Mouse (Mus musculus): ENCODE measurements at regions not wholly inside any gene's neighbourhood (a gene's known extent, or its start where the extent isn't known, plus 50 kb on each side); places are given as distances from the start of the nearest gene placed in this dataset.

DNA sequence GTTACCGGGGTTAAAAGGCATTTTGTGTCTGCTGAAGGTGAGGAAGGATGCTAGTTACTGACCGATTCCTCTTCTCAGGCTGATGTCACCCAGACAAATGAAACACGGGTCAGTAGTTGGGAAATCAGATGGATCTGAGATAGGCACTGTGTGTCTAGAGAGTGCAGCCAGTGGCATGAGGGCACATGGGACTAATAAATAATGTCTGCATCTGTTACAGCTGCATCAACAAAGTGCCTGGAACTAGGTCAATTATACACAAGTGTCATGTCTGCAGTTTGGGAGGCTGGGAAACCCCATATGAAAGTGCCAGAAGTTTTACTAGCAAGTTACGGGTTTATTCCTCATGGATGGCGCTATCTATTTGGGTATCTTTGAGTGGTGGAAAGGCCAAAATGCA is 68.8 kb downstream of the Cxcl12 start:
- no peak for DNase-seq (ENCODE audit: low read depth in 2 of 2, low spot score in 2 of 2)

DNA sequence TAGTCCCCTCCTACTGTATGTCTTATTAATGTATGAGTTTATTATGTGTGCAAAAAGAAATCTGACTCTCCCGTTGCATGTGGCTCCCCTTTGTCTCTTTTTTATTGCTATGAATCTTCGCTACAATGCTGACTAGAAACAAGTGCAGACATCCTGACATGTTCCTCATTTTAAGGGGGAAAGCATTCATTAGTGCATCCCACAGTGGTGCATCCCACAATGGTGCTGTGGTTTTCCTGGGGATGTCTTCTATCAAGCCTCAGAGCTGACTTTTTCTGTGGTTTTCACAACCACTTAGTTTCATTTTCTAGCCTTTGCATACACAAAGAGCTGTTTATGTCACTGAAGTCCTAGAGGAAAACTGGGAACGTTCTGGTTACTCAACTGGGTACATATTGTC is 72.9 kb downstream of the Cxcl12 start:
- DNase-seq (ENCODE audit: low read depth in 2 of 2, low spot score in 2 of 2): no peak

DNA sequence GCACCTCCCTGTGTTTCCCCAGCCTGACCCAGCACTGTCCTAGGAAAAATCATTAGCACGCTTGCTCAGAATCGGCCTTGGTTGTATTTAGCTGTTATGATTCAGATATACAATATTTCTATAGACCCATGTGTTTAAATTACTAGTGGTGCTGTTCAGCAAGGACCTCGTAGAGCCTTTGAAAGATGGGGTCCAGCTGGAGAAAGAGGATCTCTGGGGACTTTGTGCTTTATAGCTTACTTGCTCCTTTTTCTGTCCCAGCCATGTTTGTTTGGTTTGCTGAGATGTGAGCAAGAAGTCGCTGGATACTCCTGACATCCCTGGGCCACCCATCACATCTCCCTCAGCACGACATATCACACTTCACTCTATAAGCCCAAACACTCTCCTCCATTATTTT is 77.1 kb downstream of the Cxcl12 start:
- DNase-seq (ENCODE audit: low read depth in 2 of 2, low spot score in 2 of 2): no peak

DNA sequence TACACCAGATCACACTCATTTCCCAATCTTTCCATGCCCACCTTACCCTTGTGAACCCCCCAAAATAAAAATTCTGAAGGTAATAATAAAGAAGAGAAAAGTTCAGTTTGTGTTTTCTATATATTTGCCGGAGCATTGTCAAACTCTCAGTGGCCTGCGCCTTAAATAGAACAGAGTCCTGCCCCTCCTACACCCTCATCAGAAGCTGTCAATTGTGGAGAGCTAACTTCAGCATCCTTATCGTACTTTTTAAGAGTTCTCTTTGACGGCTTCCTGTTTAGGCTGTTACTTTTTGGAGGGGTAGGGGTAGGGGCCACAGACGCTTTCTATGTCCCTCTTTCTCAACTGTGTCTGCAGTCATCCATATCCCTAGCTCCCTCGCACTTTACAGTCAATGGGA is 77.5 kb downstream of the Cxcl12 start:
- no peak for DNase-seq (ENCODE audit: low read depth in 2 of 2, low spot score in 2 of 2)

DNA sequence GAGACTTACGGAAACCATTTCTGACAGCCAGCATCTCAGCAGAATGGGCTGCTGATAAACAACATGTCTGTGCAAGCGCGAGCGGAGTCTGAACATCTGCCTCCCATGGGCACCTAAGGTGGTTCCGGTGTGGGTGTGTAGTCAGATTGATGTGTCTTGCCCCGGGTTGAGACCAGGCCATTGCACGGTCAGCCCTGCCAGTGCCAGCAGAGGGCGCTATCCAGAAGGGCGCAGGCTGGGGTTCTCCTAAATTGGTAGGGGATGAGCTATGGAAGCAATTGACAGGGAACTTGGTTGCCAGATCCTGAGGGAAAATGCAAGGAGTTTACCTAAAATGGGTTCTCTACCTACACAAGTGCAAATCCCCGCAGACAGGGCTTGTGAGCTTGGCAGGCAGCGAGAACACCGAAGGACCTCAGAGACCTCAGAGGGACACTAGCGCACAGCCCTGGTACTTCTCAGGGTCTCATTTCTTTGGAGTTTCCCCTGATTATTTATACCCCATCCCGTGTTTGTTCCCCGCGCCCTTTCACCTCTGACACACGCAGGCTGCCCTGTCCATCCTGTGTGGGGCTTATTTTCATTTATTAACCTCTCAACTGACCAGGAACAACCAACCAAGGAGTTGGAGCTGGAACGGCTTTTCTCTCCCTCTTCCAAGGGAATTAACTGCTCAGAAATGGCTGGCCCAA is 81.0 kb downstream of the Cxcl12 start:
- DNase-seq (ENCODE audit: low read depth in 2 of 2, low spot score in 2 of 2): no peak

DNA sequence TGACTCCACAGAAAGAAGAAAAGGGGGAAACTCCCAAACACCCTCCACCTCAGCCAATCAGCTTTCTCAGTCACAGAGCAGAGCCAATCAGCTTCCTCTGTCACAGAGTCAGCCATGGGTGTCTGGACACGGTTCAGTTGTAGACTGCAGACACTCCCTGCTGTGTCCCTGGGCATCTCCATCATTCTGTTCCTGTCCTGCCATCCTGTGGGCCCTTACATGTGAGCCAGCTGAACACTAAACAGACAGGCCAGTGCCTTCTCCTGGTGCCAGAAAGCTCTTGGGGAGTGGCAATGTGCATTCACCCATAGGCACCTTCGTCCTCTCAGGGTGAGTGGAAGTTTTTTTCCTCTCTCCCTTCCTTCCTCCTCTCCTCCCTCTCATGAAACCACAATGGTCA is 81.7 kb downstream of the Cxcl12 start:
- no peak for DNase-seq (ENCODE audit: low read depth in 2 of 2, low spot score in 2 of 2)

DNA sequence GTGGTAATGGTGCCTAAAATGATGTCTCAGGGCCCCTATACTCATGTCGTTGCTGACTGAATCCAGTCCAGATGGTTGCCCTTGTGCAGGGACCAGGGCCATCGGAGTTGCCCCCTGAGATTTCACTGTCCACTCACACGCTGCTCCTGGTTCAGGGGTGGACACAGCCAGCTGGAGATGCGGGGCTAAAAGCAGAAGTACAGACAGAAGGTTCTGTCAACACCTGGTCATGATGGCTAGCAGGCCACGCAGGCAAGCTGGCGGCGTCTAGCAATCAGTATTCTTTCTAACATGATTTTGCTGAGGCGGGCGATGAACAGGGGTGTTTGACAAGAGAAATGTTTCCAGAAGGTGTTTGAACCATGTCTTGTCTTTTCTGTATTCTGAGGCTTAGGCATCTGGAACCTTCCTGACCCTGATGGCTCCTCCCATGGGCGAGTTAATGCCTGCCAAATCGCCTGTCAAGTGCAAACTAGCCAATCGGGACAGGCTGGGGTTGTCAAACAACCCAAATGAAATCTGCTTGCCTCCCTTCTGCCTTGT is 83.1 kb downstream of the Cxcl12 start:
- no peak for DNase-seq (ENCODE audit: low read depth in 2 of 2, low spot score in 2 of 2)

DNA sequence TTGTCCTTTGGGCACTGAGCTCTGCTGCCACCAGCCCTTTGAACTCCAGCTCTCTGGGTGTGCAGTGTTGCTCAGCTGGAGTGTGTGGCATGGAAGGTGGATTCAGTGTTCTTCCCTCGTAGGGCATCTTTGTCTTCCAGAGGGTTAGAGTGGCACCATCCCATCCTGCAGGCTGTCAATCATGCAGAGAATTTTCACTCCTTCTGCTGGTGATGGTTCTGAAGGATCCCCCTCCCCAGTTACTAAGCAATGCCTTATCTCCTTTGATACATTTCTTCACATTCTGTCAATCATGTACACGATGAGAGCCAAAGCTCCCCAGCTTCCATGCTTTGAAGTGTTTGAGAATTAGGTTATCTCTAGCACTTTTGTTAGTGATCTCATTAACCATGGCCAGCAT is 84.0 kb downstream of the Cxcl12 start:
- DNase-seq (ENCODE audit: low read depth in 2 of 2, low spot score in 2 of 2): no peak

DNA sequence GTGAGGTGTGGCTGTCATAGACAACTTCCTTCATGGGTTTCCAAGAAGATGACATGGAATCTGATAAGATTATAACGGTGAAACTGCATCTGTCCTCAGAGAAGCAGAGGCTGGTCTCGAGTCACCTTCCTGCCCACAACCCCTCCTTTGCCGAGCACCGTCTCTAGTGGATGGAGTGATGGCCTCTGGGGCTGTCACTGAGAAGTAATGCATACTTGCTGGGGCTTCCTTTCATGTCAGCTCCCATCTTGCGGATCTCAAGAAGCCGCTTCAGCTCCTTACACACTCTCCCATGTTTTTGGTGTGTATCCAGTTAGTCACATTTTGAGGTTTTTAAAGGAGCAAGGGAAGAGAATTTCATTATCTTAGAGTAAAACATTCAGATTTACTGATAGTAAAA is 84.7 kb downstream of the Cxcl12 start:
- no peak for DNase-seq (ENCODE audit: low read depth in 2 of 2, low spot score in 2 of 2)

DNA sequence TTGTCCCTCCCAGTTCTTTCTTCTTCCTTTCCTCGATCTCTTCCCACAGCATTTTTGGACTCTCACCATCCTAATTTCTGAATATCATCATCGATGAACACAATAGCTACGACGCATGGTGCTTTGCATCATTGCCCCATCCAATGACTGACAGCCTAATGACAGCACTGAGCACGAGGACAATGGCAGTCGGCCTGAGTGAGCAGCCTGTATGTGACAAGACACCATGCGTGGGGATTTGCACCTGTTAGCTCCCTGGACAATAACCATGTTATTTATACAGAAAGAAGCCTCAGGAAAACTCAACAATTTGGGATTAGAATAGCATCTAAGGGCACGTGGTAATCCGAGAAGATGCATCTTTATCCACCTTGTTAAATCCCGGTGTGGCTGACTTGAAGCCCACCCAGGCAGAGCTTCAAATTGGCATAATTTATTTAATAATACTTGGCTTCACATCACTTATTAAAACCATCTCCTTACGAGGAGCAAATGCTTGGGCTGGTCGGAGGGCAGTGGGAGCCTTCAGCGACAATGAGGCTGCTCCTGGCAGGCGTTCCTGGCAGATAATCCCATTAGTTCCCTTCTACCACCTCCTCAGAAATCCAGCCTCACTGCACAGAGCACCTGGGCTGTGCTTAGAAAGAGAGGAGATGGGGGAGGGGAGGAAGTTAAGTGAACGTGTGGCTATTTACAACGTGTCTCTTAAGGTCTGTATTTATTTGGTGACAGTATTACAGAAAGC is 85.4 kb downstream of the Cxcl12 start:
- DNase-seq (ENCODE audit: low read depth in 2 of 2, low spot score in 2 of 2): no peak

DNA sequence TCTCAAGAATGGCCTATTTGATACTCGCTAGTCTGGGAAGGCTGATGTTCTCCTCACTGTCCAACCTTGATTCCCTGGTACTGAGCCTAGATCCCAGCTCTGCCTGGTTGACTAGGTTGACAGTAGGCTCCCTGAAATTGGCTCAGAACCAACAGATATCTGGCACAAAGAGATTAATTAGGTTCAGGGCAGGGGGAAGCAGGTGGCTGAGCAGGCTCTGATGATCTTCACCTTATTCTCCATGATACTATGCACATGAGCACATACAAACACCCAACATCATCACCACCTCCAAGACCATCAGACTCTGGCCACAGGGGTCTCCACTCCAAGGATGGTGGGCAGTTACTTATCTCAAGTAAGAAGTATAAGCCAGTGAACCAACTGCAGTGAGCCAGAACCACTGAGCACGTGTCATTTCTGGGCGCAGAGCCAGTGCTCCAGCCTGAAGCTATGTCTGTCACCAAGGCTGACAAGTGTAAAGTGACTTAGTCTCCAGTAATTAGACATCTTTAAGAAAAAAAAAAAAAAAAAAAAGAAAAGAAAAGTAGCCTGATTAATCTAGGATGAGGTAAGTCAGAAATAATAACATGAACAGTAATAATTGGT is 86.4 kb downstream of the Cxcl12 start:
- no peak for DNase-seq (ENCODE audit: low read depth in 2 of 2, low spot score in 2 of 2)

DNA sequence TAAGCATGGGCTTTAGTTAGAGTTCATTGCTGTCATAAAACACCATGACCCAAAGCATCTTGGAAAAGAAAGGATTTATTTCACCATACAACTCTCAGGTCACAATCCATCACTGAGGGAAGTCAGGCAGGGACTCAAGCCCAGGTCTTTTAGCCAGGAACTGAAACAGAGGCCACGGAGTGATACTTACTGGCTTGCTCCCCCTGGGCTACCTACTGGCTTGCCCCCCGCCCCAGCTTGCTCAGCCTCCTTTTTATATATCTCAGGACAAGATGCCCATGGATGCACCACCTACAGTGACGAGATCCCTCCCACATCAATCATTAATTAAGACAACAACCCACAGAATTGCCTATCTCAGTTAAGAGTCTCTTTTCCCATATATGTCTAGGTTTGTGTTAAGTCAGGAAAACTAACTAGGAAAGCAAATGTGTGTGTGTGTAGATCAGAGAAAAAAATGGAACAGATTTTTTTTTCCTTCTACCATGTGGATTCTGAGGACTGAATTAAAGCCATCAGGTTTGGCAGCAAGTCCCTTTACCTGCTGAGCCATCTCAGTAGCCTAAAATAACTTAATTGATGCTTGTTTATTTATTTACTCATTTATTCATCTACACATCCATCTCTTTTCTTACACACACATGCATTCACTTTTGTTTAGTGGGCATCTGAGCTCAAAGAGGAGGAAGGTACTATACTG is 87.2 kb downstream of the Cxcl12 start:
- no peak for DNase-seq (ENCODE audit: low read depth in 2 of 2, low spot score in 2 of 2)

DNA sequence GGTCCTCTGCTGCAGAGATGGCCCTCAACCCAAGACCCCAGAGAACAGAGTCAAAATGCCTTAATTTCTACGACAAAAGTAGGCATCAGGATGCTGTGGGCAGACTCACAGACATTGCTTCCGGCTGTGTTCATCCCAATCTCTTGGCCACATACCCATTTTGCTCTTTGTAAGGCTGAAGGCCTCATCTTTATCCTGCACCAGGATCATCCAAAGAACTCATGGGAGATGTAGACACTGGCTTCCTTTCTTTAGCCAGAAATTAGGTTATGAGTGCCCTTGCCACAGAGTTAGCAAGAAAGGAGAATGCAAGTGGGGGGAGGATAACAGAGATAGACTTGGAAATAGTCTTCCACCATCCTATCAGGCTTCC is 87.8 kb downstream of the Cxcl12 start:
- no peak for DNase-seq (ENCODE audit: low read depth in 2 of 2, low spot score in 2 of 2)

DNA sequence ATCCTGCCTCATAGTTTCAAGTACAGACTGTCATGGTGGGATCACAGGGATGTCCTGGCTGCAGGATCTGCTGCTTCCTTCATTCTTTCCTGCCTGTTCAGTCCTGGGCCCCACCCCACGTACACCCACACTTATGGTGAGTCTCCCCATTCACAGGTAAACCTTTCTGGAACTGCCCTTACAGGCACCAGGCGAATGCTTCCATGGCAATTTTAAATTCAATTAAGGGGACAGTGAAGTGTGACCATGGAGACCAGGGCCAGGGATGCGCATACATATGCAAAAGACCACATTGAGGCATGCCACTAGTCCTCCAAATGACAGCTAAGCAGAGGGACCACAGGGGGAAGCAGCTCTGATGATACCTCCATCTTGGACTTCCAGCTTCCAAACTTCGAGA is 89.3 kb downstream of the Cxcl12 start:
- no peak for DNase-seq (ENCODE audit: low read depth in 2 of 2, low spot score in 2 of 2)

DNA sequence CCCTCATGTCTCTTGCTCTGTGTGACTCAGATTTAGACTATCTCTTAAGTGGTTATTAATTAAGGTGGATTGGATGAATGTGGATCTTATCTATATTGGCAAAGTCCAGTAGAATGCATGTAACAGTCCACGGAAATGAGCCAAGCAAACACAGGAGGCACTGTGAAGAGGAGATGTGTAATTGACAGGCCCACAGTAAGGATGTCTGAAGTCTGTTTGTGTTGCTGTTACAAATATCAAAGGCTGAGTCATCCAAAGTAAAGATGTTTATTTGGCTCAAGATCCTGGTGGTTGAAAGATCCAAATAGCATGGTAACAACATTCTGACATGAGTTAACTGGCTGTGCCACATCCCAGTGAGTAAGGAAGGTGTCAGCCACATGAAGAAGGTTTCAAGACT is 99.6 kb downstream of the Cxcl12 start:
- no peak for DNase-seq (ENCODE audit: low read depth in 2 of 2, low spot score in 2 of 2)

DNA sequence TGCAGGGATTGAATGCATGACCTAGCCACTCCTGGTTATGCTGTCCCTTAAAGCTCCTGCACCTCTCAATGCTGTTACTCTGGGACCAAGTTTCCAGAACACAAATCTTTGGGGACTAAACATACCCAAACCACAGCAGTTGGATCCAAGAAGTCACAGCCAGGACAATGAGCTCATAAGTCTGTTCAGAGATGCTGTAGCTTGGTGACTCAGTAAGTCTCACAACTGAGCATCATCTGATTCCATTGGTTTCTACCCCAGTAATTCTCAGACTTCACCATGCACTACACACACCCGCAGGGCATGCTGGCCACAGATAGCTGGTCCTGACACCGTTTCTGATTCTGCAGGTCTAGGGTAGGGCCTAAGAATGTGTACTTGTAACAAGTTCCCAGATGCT is 100.0 kb downstream of the Cxcl12 start:
- DNase-seq (ENCODE audit: low read depth in 2 of 2, low spot score in 2 of 2): no peak

DNA sequence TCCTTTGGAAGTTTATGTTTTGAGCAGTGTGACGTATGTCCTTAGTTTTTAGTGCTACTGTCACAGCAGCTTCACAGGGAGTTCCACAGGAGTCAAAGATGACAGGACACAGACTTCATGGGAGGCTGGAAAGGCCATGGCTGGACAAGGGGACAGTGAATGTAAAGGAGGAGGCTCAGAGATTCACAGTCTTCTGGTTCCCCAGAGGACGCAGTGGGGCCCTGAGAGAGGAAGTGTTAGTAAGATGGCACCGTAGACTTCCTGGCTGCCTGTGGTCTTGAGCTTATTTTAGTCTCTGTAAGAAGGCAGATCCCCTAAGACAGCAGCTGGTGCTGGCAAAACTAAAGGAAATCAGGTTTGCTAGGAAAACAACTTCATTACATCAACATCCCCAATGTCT is 101.9 kb downstream of the Cxcl12 start:
- DNase-seq (ENCODE audit: low read depth in 2 of 2, low spot score in 2 of 2): no peak

DNA sequence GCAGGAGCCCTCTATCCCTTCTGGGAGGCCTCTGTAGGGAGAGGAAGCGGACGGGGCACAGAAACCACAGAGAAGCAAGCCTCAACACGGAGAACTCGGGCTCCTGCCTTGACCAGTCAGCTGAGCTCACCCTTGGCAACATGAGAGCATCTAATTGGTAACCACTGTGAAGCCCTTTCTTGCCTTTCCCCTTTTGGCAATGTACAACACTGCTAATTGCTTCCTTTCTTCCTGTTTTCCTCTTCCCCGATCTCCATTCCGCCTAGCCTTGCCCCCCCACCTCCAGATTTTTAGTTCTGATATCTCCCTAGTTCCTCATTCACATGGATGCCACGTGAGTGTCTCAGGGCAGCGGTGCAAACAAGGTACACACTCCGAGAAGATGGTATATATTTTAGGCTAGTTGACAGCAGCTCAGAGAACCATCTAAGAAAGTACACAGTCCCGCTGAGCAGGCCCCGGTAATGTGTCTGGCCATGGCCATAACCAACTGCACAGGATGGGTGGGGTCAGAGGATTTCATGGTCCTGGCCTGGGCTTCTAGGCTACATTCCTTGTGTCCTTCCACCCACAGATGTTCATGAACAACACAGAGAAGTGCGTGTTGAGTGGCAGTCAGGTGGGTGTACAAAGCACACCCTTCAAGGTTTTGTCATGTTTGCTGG is 103.4 kb downstream of the Cxcl12 start:
- DNase-seq (ENCODE audit: low read depth in 2 of 2, low spot score in 2 of 2): no peak

DNA sequence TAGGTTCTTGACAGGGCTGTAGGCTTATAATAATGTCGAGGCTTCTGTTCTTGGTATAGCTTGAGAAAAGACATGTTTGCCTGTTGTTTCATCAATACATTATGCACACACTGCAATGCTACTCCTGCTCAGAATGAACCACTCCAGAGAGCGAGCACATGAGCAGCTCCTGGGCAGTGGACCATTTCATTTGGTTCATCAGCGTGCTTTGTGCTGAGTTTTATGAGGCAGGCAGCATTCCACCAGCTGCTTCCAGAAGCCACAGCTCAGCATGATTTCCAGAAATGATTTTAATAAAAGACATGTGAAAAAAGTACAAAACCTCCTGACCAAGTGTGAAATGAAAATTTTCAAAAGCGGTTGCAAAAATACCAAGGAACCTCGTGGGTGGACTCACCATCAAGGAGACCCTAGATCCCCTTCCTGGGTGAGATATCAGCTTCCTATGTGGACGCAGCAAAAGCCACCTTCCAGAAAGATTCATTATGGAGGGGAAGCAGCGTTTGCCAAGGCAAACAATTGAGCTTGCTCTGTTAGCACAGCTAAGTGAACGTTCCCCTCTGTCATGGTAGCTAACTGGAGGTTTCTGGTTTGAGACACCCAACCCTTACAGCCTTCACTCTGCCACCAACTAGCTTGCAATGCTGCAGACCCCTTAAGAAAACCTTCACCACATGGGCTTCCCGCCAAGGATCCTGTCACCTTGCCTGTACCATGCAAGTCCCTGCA is 104.1 kb downstream of the Cxcl12 start:
- DNase-seq (ENCODE audit: low read depth in 2 of 2, low spot score in 2 of 2): no peak

DNA sequence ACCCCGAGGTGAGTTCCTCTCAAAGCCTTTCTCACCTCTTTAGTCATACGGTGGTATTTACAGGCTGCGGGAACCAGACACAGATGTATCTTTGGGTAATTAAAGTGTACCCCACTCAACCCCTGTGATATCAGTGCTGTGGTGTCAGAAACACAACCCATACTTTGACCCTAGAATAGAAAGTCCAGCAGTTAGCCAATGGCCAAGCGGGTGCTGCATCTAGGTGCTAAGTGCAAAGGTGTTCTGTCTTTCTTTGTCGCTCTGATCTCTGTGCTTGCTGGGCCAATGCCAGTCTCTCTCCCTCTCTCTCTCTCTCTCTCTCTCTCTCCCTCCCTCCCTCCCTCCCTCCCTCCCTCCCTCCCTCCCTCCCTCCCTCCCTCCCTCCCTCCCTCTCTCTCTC is 107.6 kb downstream of the Cxcl12 start:
- DNase-seq (ENCODE audit: low read depth in 2 of 2, low spot score in 2 of 2): no peak

DNA sequence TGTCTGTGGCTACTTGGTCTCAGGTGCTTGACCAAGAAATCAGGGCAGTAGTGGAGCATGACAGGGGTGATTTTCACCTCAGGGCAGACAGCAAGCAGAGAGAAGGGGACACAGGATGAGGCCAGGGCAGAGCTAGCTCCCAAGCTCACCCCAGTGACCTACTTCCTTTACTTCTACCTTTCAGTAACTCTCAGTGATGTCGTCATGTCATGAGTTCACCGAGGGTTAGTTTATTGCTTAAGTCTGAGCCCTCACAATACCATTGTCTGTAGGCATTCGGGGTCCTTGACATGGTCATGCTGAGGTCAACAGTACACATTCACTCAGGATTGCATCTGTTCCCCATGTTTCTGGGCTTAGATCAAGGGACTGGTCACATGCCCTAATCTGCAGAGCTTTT is 108.5 kb downstream of the Cxcl12 start:
- no peak for DNase-seq (ENCODE audit: low read depth in 2 of 2, low spot score in 2 of 2)
